Mouse (Mus musculus): ENCODE results near the gene Trim58.

Trim58 gene

GRCm38 (mm10) chr11:58640272-58640867, at the start of gene Trim58:
Trim58 (plus strand) TSS chr11:58640465.
- no peak for DNase-seq

DNA sequence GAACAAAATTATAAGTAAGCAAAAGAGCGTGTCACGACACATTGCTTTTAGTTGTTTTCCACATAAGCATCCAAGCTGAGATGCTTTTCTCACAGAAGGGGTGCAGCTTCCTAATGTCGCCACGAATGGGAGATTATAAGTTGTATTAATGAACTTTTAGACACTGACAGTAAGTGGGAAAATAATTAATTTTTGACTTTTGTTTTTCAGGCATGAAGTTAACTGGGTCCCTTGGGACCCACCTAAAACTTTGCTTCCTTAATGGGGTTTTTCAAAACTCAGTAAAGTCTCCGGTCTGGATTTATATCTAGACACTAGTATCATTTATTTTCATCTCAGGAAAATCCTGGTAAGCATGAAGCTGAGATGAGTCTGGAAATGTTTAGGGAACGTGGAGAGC, 45.5 kb upstream of the Trim58 start, which contains the start of gene Olfr324:
TSS of gene Olfr324 (plus strand) at position 301 of the 400 bp plus-strand sequence.
- no peak for DNase-seq

DNA sequence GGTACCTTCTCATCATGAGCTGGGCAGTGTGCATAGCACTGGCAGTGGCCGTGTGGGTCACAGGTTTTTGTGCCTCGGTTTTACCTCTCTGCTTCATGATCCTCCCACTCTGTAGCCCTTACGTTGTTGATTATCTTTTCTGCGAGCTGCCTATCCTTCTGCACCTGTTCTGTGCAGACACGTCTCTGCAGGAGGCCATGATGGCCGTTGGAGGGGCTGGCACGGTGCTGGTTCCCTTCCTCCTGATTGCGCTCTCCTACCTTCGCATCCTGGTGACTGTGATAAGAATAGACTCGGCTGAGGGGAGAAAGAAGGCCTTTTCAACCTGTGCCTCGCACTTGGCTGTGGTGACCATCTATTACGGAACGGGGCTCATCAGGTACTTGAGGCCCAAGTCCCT, 42.4 kb upstream of the Trim58 start:
- no peak for DNase-seq

- no peak for DNase-seq
Observed at GRCm38 (mm10) chr11:58602062-58602461, 38.2 kb upstream of the Trim58 start.

- DNase-seq = no peak
Observed at GRCm38 (mm10) chr11:58602800-58603560, 37.3 kb upstream of the Trim58 start.

- no peak for DNase-seq
Observed at GRCm38 (mm10) chr11:58604688-58605087, 35.6 kb upstream of the Trim58 start.

DNA sequence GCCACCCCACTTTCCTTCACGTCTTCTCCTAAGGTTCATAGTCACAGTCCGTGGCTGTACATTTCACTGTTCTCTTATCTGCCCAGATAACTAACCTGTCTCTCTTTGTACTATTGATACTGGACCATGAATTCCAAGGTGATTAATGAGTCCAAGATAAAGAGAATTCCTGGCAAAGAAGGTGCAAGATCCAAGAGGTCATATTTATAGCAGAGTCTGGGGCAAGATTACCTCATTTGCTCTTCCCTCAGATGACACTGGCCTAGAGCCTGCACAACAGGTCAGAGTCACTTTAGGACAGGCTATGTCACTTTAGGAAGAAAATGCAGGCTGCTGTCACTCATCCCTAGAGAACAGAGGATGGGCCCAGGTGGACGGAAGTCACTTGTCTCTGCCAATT, 35.0 kb upstream of the Trim58 start:
- no peak for DNase-seq

GRCm38 (mm10) chr11:58606177-58606919, 33.9 kb upstream of the Trim58 start:
- no peak for DNase-seq

DNA sequence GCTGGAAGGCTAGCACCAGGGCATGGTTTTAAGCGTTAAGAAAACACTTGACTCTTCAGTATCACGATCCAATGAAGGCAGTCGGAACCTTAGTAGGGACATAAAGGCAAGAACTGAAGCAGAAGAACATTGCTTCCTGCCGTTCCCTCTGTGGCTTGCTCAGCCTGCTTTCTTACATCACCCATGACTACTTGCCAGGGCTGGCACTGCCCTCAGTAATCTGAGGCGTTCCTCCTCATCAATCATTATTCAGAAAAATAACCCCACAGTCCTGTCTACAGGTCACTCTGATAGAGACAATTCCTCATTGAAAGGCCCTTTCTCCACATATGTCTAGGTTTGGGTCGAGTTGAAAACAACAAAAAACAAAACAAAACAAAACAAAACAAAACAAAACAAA, 33.2 kb upstream of the Trim58 start:
- no peak for DNase-seq

DNA sequence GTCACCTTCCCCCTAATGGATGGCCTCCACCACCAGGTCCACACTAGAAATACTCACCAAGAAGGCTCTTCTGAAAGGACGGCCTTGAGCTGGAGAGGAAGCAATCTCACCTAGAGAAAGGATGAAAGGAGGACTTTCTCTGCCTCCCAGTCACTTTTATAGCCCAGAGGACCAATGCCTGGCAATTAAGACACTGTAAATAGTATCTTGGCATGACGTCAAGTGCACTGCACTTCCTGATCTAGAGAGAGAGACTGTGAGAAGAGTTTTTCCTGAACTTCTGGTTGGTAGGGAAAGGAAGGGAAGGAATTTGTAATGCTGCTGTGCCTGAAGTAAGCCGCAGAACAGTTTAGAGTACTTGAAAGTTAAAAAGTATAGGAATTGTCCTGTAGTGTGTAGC, 26.9 kb upstream of the Trim58 start:
- no peak for DNase-seq

- no peak for DNase-seq
Observed at GRCm38 (mm10) chr11:58614526-58614925, 25.7 kb upstream of the Trim58 start.

GRCm38 (mm10) chr11:58615975-58616374, 24.3 kb upstream of the Trim58 start, which contains the start of gene 2210407C18Rik:
2210407C18Rik (minus strand) TSS chr11:58616075.
- no peak for DNase-seq

DNA sequence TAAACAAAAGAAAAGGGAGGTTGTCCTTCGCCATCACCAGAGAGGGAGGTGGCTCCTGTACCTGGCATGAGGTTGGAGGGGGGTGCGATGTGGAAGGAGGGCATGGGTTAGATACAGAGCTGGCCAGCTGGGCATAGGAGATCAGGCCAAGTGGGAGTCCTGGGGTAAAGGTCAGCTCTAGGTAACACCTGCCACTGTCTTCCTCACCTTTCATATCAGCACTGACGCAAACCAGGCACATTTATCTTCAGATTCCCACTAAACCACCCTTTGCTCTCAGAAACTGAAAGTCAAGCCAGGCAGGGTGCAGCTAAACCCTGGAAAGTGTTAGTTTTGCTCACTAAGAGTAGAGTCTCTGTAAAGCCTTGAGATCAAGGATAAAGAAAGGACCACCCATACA, 21.9 kb upstream of the Trim58 start:
- no peak for DNase-seq

GRCm38 (mm10) chr11:58618793-58619192, 21.5 kb upstream of the Trim58 start:
- DNase-seq = no peak

DNA sequence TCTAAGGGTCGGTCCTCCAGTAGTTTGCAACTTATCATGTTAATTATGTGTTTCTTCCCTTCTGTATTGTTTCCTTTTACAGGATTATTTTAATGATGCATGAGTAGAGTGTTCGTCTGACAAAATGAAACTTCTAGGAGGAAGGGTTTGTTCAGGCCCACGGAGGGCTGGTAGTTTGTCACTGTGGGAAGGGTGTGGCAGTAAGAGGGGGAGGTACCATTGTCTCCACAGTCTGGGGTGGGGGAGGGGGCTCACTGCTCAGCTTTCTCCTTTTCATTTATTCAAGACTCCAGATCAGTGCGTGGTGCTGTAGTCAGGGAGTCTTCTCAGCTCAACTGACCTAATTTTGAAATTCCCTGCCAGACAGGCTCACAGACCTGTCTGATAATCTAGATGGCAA, 14.1 kb upstream of the Trim58 start:
- no peak for DNase-seq

DNA sequence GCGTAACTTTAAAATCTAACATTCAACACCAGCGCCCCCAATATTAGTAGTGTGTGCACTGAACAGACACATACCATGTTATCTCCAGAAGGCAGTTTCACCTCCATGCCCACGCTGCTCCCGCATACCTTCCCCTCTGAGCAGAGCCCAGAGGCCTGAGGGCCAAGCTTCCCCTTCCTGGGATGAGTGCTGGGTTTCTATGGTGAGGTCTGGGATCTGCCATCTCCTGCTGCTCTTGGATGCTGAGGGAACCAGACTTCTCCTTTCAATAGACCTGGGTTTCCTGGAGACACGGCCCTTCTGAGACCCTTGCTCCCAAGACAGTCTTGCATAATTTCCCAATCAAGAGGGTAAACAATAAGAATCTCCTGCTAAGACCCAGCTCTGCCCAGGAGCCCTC, 9.9 kb upstream of the Trim58 start, which contains the start of gene Olfr323:
TSS of gene Olfr323 (minus strand) at position 101 of the 400 bp plus-strand sequence.
- no peak for DNase-seq

DNA sequence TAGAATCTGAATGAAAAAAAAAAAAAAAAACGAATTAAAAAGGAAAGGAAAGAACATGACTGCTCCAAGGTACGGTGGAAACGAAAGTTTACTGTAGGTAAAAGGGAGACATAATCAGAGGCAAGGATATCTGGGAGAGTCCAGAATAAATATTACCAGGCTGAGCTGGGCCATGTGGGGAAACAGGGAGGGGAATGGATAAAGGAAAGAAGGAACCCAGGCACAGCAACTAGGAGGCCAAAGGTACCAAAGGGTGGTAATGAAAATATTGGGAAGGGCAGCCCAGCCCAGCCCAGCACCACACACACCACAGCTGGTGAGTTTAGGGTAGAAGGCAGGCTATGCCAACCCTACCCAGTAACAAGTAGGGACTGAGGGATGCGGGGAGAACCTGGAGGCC, 5.4 kb upstream of the Trim58 start:
- no peak for DNase-seq

DNA sequence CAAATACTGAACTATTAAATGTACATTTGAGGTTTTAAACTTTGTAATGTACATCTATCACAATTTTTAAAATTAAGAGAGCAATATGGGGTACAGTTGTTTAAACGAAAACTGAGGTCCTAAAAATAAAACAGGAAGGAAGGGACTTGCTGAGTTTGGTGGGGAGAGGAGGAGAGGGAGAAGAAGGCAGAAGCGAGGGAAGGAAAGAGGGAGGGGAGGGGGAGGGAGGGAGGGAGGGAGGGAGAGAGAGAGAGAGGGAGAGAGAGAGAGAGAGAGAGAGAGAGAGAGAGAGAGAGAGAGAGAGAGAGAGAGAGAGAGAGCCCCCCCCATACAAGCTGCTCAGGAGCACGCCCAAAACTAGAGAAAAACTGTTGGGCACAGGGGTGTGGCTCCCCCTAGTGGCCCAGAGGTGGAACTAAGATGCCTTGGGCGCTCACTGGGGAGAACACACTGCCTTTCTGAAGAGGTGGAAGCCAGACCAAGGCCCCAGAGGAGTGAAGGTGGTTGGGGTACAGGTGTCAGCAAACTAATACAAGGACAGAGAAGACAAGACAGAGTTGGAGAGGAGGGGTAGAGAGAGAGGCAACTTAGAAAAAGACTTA, 3.8 kb upstream of the Trim58 start:
- no peak for DNase-seq

GRCm38 (mm10) chr11:58638176-58638701, 2.0 kb upstream of the Trim58 start:
- no peak for DNase-seq

DNA sequence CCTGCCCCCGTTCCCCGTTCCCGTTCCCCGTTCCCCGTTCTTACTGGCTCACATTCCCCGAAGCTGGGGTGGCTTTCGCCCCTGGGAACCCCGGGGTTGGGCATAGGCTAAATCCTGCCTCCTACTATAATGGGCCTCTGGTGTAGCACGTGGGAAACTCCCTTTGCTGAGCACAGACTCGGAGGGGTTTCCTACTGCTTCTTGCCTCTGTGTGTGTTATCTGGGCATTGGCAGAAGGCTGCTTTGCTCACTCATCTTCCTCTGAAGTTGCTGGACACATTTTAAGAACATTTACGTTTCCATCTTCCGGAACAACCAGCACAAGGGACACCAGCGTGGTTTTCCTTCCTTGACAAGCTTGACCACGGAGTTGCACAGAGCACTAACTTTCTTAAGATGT, 792 bp downstream of the Trim58 start:
- no peak for DNase-seq

DNA sequence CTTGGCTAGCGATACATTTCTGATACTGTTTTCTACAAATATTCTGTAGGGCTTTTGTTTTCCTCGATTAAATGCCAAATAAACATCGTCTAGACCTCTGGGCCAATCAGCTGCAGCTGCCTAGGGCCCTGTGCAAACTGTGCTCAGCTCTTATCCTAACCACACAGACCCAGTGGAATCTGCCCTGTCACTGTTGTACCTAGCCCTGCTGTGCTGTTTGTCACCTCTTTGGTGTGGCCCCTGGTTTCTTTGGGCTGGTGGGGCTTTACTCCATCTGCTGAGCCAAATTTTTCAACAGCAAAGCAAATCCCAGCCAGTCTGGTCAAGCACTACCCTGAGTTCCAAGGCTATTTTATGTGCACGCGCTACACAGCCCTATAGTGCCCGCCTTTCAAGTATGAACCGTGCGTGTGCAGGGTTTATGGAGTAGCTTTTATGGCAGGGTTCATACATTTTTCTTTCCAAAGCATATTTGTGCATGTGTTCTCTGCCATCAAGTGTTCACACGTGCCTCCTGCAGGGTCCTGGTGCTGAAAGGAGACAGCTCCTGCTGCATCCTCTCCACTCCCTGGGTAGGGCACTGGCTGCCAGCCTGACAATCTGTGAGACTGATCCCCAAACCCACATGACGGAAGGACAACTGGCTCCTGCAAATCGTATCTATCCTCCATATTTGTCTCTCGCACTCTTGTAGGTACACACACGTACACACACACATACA, 1.5 kb downstream of the Trim58 start:
- no peak for DNase-seq

DNA sequence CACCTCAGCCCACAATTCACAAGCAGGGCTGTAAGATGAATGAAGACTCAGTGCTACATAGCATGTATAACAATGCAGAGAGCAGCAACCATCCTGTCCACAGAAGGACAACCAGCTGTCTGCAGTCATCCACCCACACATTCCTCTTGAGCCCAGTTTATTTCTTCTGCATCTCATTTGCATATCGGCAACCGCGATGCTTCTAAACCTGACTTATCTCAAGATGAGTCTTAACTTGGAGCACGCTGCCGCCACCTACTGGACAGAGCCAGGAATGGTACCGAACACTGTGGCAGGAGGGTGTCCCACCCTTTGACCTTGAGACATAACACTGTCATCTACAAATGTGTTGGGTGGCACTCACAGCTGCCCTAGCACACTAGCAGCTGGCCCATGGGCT, 3.1 kb downstream of the Trim58 start:
- DNase-seq = no peak
